Mouse (Mus musculus) limb, embryonic 14.5 days (tissue): ENCODE measurements around the gene 1700029F12Rik. TPM values are rescaled to one million over a fixed set of nuclear protein-coding genes. Genes with fewer than 3 reads are reported as not detected.

Experiments used
- ATAC-seq: fragments of 200-750 bp; cut with Nextera tagmentation; 2 replicates; pipeline ENCODE4 v1.8.0; 2017; ENCODE audit warnings: low read depth, moderate number of reproducible peaks, moderate TSS enrichment; ENCODE audit not compliant: low FRiP score
- DNase-seq: peaks from one replicate; pipeline ENCODE4 v3.0.0-alpha.2; 2015; ENCODE audit warnings: low spot score
- H3K27ac ChIP-seq: fragments of 300-500 bp; sonication (generic); replicated peaks from 2 replicates; pipeline ENCODE4 v1.5.1; 2014; ENCODE audit warnings: low read depth, mild to moderate bottlenecking, low read length, moderate library complexity, mixed read lengths
- H3K27me3 ChIP-seq: fragments of 300-500 bp; sonication (generic); 2 replicates; pipeline ENCODE4 v1.6.1; 2014; ENCODE audit warnings: low read length, mixed read lengths; ENCODE audit not compliant: control insufficient read depth, insufficient read depth
- H3K36me3 ChIP-seq: fragments of 300-500 bp; sonication (generic); 2 replicates; pipeline ENCODE4 v1.6.1; 2014; ENCODE audit warnings: mild to moderate bottlenecking, low read length, moderate library complexity, mixed read lengths; ENCODE audit not compliant: control insufficient read depth, insufficient read depth
- H3K4me1 ChIP-seq: fragments of 300-500 bp; sonication (generic); 2 replicates; pipeline ENCODE4 v1.6.1; 2014; ENCODE audit warnings: antibody characterized with exemption, low read length, mixed read lengths; ENCODE audit not compliant: control insufficient read depth, insufficient read depth
- H3K4me2 ChIP-seq: fragments of 300-500 bp; sonication (generic); replicated peaks from 2 replicates; pipeline ENCODE4 v1.6.1; 2014; ENCODE audit warnings: low read depth, mild to moderate bottlenecking, low read length, moderate library complexity; ENCODE audit not compliant: severe bottlenecking
- H3K4me3 ChIP-seq: fragments of 300-500 bp; sonication (generic); replicated peaks from 2 replicates; pipeline ENCODE4 v1.5.1; 2014; ENCODE audit warnings: low read length
- H3K9ac ChIP-seq: fragments of 300-500 bp; sonication (generic); 2 replicates; pipeline ENCODE4 v1.6.1; 2014; ENCODE audit warnings: mild to moderate bottlenecking, low read depth, low read length, moderate library complexity; ENCODE audit not compliant: severe bottlenecking
- H3K9me3 ChIP-seq: fragments of 300-500 bp; sonication (generic); 2 replicates; pipeline ENCODE4 v1.6.1; 2016; ENCODE audit warnings: low read length; ENCODE audit not compliant: control insufficient read depth
- POLR2A ChIP-seq: fragments of 200-500 bp; IDR thresholded peaks from 2 replicates; pipeline ENCODE4 v1.8.0; 2012; ENCODE audit warnings: inconsistent platforms, mild to moderate bottlenecking, moderate library complexity, borderline replicate concordance; ENCODE audit not compliant: insufficient read depth, insufficient read length; ENCODE audit errors: extremely low read depth
- whole genome bisulfite sequencing: fragments of 180-500 bp; shearing (Covaris S2); extraction: QIAGEN DNeasy Blood & Tissue Kit; methylation state at CpG from one replicate; pipeline ENCODE4 v1.1.7; 2014; 5-methylcytosine and 5-hydroxymethylcytosine counted together
- polyA plus RNA-seq, 2 experiments: library from polyadenylated mRNA; depleted of rRNA in 1 of 2; stranded (reverse) in 1 of 2; unstranded in 1 of 2; fragments of >200 nt; fragmentation: Nextera tagmentation in 1 of 2; extraction: Ambion mirVana in 1 of 2; gene quantifications; 2 replicates each; pipeline versions ENCODE4 v1.2.1 to v1.2.3; 2012 to 2014

Gene 1700029F12Rik
- polyA plus RNA-seq, 2 experiments, result not detected

- ATAC-seq, result no peak
- 77% methylated on average over 3 of the region's 3 CpGs for WGBS
- TF ChIP-seq POLR2A, result no peak
These were observed 16.5 kb downstream of the 1700029F12Rik start for GRCm38 (mm10) chr13:97017711-97018110.

DNA sequence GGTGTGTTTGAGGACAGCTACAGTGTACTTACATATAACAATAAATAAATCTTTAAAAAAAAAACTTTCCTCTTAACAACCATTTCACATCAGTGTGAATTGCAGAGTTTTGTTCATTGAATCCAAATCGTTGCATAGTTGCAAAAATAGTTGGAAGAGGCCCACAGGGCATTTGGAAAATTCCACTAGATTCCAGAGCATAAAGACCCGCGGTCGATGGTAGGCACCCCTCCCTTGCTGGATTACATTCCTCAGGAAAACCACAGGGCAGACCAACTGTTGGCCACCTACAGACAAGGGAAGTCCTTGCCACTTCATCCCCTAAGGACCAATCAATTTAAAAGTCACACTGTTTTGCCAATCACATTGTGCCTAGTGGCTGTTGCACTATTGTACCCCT, 19.8 kb downstream of the 1700029F12Rik start:
- 52% methylated on average over 4 of the region's 4 CpGs for WGBS
- Histone ChIP-seq H3K36me3 (no peaks in the 10 kb centered on the region), H3K9ac (no peak overlapping the region), H3K27me3 (no peaks in the 10 kb centered on the region), H3K9me3 (no peaks in the 10 kb centered on the region), H3K4me1 (no peaks in the 10 kb centered on the region), H3K27ac (no peak overlapping the region), H3K4me3 (no peak overlapping the region), H3K4me2 (no peak overlapping the region)
- no peak for TF ChIP-seq POLR2A
- DNase-seq, result no peak
- no peak for ATAC-seq

More at GRCm38 (mm10) chr13:97017711-97018110, 16.5 kb downstream of the 1700029F12Rik start:
- no peaks in the 10 kb centered on the region for H3K27me3 ChIP-seq
- no peak overlapping the region for H3K27ac ChIP-seq
- DNase-seq, result no peak
- H3K4me1 ChIP-seq, result no peaks in the 10 kb centered on the region
- no peaks in the 10 kb centered on the region for H3K9me3 ChIP-seq
- H3K9ac ChIP-seq, result no peak overlapping the region
- no peak overlapping the region for H3K4me2 ChIP-seq
- no peaks in the 10 kb centered on the region for H3K36me3 ChIP-seq
- H3K4me3 ChIP-seq, result no peak overlapping the region

DNA sequence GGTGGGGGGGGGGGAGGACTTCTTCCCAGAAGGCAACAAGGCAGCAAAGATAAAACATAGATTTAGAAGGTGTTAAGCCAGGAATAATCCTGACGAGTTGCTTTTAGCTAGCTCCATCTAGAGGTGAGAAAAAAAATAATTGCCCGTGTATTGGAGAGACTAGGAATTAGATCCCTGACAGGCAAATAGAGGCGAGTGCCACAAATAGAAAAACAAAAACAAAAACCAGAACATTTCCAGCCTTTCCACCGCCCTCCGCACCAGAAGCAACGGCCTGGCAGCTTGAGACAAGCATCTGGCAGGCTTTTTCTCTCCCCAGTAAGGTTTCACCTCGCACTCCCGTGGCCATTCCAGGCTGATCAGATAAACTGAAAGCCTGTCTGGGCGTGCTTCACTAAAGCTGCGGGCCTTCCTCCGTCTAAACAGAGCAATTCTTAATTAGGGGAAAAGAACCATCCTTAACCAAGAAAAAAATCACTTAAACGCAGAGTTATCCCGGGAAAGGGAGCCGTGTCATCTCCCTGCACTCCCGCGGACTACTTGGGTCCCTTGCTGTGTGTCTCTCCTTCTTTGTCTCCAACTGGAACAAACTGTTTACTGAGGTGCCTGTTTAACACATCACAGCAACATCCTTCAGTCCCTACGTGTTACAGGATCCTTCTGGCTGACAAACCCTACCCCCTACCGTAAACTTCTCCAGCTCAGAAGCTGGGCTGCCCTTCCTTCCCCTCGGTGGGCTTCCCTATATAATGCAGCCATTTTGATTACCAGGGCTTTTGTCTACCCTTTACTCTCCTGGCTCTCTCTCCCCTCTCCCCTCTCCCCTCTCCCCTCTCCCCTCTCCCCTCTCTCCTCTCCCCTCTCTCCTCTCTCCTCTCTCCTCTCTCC, 25.7 kb downstream of the 1700029F12Rik start:
- Histone ChIP-seq H3K36me3 (no peaks in the 10 kb centered on the region), H3K4me3 (peak overlapping the region; percentile 34), H3K9ac (peak overlapping the region; percentile 46; the same call in 1 of the 2 replicates), H3K4me1 (no peaks in the 10 kb centered on the region), H3K4me2 (peak overlapping the region; percentile 64), H3K27ac (no peak overlapping the region), H3K9me3 (no peaks in the 10 kb centered on the region), H3K27me3 (no peaks in the 10 kb centered on the region)
- WGBS, result 2% methylated on average over 19 of the region's 19 CpGs
- TF ChIP-seq POLR2A, result no peak
- ATAC-seq, result peak; percentile 60
- peak; percentile 64 for DNase-seq

- peak; percentile 59 for ATAC-seq
- no peak overlapping the region for H3K27ac ChIP-seq
- WGBS, result under 1% methylated on average over 19 of the region's 21 CpGs
These were observed 26.5 kb downstream of the 1700029F12Rik start for GRCm38 (mm10) chr13:97007501-97008265.

GRCm38 (mm10) chr13:97006784-97007183, 27.4 kb downstream of the 1700029F12Rik start:
- Histone ChIP-seq H3K9ac (no peak overlapping the region), H3K27ac (no peak overlapping the region), H3K36me3 (no peaks in the 10 kb centered on the region), H3K27me3 (no peaks in the 10 kb centered on the region), H3K4me1 (no peaks in the 10 kb centered on the region), H3K4me3 (peak overlapping the region; percentile 35; the same call in 1 of the 2 replicates), H3K4me2 (peak overlapping the region; percentile 64; the same call in 1 of the 2 replicates), H3K9me3 (no peaks in the 10 kb centered on the region)
- WGBS, result 28% methylated on average over 2 of the region's 2 CpGs
- DNase-seq (no peak), ATAC-seq (no peak)
- no peak for TF ChIP-seq POLR2A

More at GRCm38 (mm10) chr13:97007501-97008265, 26.5 kb downstream of the 1700029F12Rik start:
- no peak for DNase-seq
- no peak for TF ChIP-seq POLR2A
- H3K4me1 ChIP-seq, result no peaks in the 10 kb centered on the region
- peak overlapping the region; percentile 35 for H3K4me3 ChIP-seq
- no peaks in the 10 kb centered on the region for H3K27me3 ChIP-seq
- H3K9me3 ChIP-seq, result no peaks in the 10 kb centered on the region
- H3K4me2 ChIP-seq, result peak overlapping the region; percentile 64
- peak overlapping the region; percentile 50 for H3K9ac ChIP-seq
- no peaks in the 10 kb centered on the region for H3K36me3 ChIP-seq
